Mouse (Mus musculus): ENCODE measurements around the gene Stx8. TPM values are rescaled to one million over a fixed set of nuclear protein-coding genes. Genes with fewer than 3 reads are reported as not detected.

Gene Stx8
- polyA plus RNA-seq, 1 experiment from 2014 or later = 52.4 TPM

DNA sequence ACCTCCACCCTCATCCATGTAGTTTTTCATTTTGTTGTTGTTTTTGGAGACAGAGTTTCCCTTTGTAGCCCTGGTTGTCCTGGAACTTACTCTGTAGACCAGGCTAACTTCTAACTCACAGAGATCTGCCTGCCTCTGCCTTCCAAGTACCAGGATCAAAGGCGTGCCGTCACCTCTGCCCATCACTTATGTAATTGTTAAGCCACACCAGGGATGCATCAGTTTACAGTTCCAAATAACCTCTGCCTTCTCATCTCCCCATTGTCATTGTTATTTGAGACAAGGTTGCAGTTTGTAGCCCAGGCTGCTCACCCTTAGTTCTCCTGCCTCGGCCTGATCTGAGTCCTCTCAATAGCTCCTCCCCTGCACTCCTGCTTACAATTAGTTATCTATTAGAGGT lies 33.8 kb upstream of the Stx8 start:
- Histone ChIP-seq H3K9ac (no peak overlapping the region), H3K4me1 (no peaks in the 10 kb centered on the region), H3K27ac (no peak overlapping the region), H3K4me2 (no peak overlapping the region), H3K4me3 (replicated peaks) (no peak overlapping the region), H3K36me3 (no peaks in the 10 kb centered on the region), H3K9me3 (replicated peaks) (no peaks in the 10 kb centered on the region), H3K27me3 (no peaks in the 10 kb centered on the region)
- 89% methylated on average over 3 of the region's 3 CpGs for WGBS
- no peak for ATAC-seq (replicated peaks; ENCODE audit: low FRiP score)

DNA sequence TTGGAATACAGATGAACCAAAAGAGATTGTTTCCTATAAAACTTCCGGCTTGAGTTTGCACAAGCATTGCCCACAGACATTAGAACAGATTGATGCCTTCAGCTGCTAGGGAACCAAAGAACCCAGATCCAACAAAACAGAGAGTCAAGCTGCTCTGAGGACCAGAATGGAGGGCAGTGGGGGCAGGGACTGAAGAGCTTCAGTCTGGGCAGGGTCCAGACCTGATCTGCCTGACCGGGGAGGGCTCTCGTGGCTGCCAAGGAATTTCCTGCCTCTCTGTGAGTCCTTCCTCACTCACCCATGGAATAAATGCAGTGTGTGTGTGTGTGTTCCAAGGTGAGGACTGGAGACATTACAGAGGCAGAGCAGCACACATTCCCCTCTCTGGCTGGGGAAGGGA lies 17.8 kb upstream of the Stx8 start:
- peak overlapping the region; percentile 54; the same call in 1 of the 2 replicates for H3K27ac ChIP-seq
- no peaks in the 10 kb centered on the region for H3K36me3 ChIP-seq
- WGBS = 39% methylated on average over 3 of the region's 3 CpGs
- no peak overlapping the region for H3K9ac ChIP-seq
- no peak overlapping the region for H3K4me2 ChIP-seq
- H3K9me3 ChIP-seq (replicated peaks) = no peaks in the 10 kb centered on the region
- peaks cover 10% of the 10 kb centered on the region; the same call in 1 of the 2 replicates for H3K4me1 ChIP-seq
- H3K4me3 ChIP-seq (replicated peaks) = no peak overlapping the region
- ATAC-seq (replicated peaks; ENCODE audit: low FRiP score) = no peak
- no peaks in the 10 kb centered on the region for H3K27me3 ChIP-seq

DNA sequence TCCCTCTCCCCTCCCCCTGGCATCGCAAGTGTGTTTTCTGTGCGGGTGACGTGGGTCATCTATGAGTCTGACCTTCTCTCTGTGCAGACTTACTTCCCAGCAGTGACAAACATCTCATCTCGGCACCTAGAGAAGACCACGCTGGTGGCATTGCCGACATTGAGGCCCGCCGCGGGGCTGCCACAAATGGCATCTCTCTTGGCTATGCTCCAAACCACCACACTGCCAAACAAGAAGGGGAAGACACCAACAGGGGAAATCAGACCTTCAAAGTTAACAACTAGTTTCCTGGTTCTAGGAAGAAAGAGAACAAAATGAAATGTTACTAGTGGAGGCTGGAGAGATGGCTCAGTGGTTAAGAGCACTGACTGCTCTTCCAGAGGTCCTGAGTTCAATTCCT lies 16.5 kb upstream of the Stx8 start:
- WGBS = 84% methylated on average over 9 of the region's 9 CpGs
- H3K27me3 ChIP-seq = no peaks in the 10 kb centered on the region
- no peak overlapping the region for H3K4me3 ChIP-seq (replicated peaks)
- no peak overlapping the region for H3K9ac ChIP-seq
- no peaks in the 10 kb centered on the region for H3K36me3 ChIP-seq
- no peaks in the 10 kb centered on the region for H3K9me3 ChIP-seq (replicated peaks)
- no peak overlapping the region for H3K4me2 ChIP-seq
- peaks cover 10% of the 10 kb centered on the region; the same call in 1 of the 2 replicates for H3K4me1 ChIP-seq
- no peak overlapping the region for H3K27ac ChIP-seq
- ATAC-seq (replicated peaks; ENCODE audit: low FRiP score) = no peak

DNA sequence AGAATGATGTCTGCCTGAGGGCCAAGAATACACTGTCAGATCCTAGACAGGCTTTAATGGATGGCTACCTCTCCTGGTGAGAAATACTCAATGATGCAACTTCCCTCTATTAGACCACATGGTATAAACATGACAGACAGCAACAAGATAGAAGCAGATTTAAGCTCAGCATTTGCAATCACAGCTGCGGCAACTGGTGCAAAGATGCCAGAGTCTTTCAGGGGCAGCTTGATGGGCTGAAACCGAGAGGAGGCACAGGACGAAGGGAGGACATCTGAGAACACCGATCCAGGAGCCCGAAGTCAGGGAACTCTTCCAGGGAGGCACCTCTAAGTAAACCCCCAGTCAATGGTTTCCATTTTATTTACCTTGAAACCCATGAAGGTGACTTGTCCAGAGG lies 12.4 kb upstream of the Stx8 start:
- no peak overlapping the region for H3K27ac ChIP-seq
- WGBS = 58% methylated on average over 5 of the region's 5 CpGs
- H3K4me2 ChIP-seq = no peak overlapping the region
- H3K4me1 ChIP-seq = peaks cover 4% of the 10 kb centered on the region; the same call in 1 of the 2 replicates
- H3K36me3 ChIP-seq = no peaks in the 10 kb centered on the region
- H3K9ac ChIP-seq = no peak overlapping the region
- no peaks in the 10 kb centered on the region for H3K27me3 ChIP-seq
- H3K4me3 ChIP-seq (replicated peaks) = no peak overlapping the region
- no peak for ATAC-seq (replicated peaks; ENCODE audit: low FRiP score)
- no peaks in the 10 kb centered on the region for H3K9me3 ChIP-seq (replicated peaks)

DNA sequence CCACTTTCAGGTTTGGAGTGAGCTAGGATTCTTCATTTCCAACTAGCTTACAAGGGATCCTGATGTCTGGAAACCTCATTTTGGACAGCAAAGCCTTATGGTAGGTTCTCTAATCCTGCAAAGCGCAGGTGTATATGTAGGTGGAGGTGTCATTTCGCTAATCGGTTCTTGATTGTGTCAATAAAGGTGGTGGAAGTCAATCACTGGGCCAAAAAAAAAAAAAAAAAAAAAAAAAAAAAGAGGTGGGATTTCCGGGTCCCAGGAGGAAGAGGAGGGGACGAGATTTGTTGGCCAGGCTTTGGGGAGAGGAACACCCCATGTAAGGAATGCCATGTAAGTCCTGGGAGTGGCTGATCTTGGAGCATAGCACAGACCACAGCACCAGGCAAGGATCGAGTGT lies 11.6 kb upstream of the Stx8 start:
- WGBS = 88% methylated on average over 6 of the region's 6 CpGs
- Histone ChIP-seq H3K27ac (no peak overlapping the region), H3K9ac (no peak overlapping the region), H3K4me3 (replicated peaks) (no peak overlapping the region), H3K4me2 (no peak overlapping the region), H3K9me3 (replicated peaks) (no peaks in the 10 kb centered on the region), H3K4me1 (no peaks in the 10 kb centered on the region), H3K36me3 (no peaks in the 10 kb centered on the region), H3K27me3 (no peaks in the 10 kb centered on the region)
- ATAC-seq (replicated peaks; ENCODE audit: low FRiP score) = no peak

DNA sequence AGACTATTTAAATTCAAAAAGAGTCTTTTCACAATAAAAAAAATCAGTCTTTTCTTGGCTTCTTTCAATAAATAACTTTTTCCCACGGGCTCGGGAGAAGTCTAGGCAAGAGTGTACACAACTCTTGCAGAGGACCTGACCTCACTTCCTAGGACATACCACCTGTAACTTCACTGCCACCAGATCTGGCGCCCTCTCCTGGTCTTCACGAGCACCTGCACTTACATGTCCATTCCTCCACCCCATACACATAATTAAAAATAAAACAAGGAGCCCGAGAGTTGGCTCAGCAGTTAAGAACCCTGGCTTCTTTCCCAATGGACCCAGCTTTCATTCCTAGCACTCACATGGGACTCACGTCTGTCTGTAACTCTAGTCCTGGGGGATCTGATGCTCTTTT lies 1.9 kb upstream of the Stx8 start:
- no peak overlapping the region for H3K4me3 ChIP-seq (replicated peaks)
- WGBS = 75% methylated on average over 6 of the region's 6 CpGs
- H3K4me1 ChIP-seq = peaks cover 22% of the 10 kb centered on the region
- H3K27ac ChIP-seq = no peak overlapping the region
- H3K9me3 ChIP-seq (replicated peaks) = no peaks in the 10 kb centered on the region
- no peak for ATAC-seq (replicated peaks; ENCODE audit: low FRiP score)
- no peaks in the 10 kb centered on the region for H3K27me3 ChIP-seq
- no peak overlapping the region for H3K9ac ChIP-seq
- H3K36me3 ChIP-seq = no peaks in the 10 kb centered on the region
- no peak overlapping the region for H3K4me2 ChIP-seq

DNA sequence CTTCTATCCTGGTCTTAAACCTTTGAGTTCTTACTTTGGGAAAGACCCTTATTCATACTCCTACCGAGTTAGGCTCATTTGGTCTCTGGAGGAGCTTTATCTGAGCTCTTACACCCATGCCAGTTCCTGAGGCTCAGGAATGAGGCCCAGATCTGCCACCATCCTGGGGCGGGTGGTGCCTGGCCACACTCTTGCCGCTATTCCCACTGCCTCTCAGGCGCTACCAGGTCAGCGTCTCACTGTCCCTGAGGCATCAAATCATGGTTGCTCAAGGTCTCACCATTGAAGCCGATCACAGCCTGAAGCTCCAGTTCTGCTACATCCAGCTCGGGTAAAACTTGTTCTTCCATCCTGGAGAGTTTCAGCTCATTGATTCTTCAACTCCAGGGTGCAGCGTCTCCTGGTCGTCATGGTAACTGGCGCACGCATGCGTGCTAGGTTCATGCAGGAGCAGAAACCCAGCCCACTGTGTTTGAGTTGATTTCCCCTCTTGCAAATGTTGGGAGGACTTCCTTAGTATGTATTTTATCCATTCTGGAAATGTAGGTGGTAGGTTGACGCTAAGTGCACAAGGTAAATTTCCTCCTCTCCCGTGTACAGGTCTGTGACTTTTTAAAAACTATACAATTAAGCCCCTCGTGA lies 630 bp upstream of the Stx8 start, which contains the start of gene Cfap52:
TSS of gene Cfap52 (minus strand) at position 410 of the 642 bp plus-strand sequence.
- peaks cover 7% of the 10 kb centered on the region; the same call in 1 of the 2 replicates for H3K36me3 ChIP-seq
- H3K27me3 ChIP-seq = no peaks in the 10 kb centered on the region
- peak within 1 kb of the TSS; percentile 59 for H3K27ac ChIP-seq
- 10% methylated on average over 15 of the region's 15 CpGs for WGBS
- peak within 1 kb of the TSS; percentile 93 for H3K4me3 ChIP-seq (replicated peaks)
- peaks cover 22% of the 10 kb centered on the region for H3K4me1 ChIP-seq
- H3K9ac ChIP-seq = peak within 1 kb of the TSS; percentile 89
- peak; percentile 73 for ATAC-seq (replicated peaks; ENCODE audit: low FRiP score)
- peak within 1 kb of the TSS; percentile 67 for H3K4me2 ChIP-seq
- no peaks in the 10 kb centered on the region for H3K9me3 ChIP-seq (replicated peaks)

DNA sequence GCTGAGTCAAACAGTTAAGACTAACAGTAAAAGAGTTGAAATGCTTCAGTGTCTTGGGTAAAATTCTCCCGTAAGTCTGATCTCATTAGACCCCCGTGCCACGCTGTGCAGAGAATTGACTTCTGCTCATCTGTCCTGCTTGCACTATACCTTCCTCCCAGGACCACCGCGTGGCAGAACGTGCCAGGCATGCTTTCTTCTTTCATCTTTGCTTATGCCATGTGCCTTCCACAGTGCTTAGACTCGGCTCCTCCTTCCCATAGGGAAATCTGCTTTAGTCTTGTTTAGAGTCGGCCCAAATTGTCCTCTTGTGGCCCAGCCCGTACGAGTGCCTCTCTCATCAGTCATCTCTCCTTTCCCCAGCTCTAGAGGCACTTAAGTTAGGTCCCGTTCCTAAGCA lies 1.8 kb downstream of the Stx8 start:
- Histone ChIP-seq H3K9me3 (replicated peaks) (no peaks in the 10 kb centered on the region), H3K27ac (no peak overlapping the region), H3K4me2 (no peak overlapping the region), H3K27me3 (no peaks in the 10 kb centered on the region), H3K4me1 (peaks cover 22% of the 10 kb centered on the region), H3K4me3 (replicated peaks) (no peak overlapping the region), H3K36me3 (peaks cover 21% of the 10 kb centered on the region; the same call in 1 of the 2 replicates), H3K9ac (no peak overlapping the region)
- ATAC-seq (replicated peaks; ENCODE audit: low FRiP score) = no peak
- WGBS = 71% methylated on average over 11 of the region's 11 CpGs

DNA sequence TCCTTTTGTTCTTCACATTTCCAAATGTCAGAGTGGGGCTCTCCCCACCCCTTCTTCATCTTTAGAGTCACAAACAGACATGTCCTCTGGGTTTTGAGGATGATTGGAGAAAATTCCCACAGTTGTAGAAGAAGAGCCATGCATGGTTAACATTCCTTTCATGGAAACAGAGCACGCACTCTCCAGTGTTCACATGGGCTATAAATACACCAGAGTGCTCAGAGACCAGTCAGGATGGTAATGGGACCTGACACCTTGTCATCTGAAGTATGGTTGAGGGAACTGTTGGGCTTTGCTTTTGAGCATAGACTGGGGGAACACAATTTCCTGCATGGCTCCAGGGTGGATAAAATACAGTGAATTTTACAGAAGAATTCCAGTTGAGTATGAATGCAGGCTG lies 6.6 kb downstream of the Stx8 start:
- no peaks in the 10 kb centered on the region for H3K9me3 ChIP-seq (replicated peaks)
- peaks cover 40% of the 10 kb centered on the region for H3K36me3 ChIP-seq
- no peak overlapping the region for H3K27ac ChIP-seq
- no peak overlapping the region for H3K4me3 ChIP-seq (replicated peaks)
- peaks cover 3% of the 10 kb centered on the region; the same call in 1 of the 2 replicates for H3K4me1 ChIP-seq
- no peak overlapping the region for H3K4me2 ChIP-seq
- 88% methylated on average over 1 of the region's 1 CpGs for WGBS
- no peaks in the 10 kb centered on the region for H3K27me3 ChIP-seq
- ATAC-seq (replicated peaks; ENCODE audit: low FRiP score) = no peak
- no peak overlapping the region for H3K9ac ChIP-seq

DNA sequence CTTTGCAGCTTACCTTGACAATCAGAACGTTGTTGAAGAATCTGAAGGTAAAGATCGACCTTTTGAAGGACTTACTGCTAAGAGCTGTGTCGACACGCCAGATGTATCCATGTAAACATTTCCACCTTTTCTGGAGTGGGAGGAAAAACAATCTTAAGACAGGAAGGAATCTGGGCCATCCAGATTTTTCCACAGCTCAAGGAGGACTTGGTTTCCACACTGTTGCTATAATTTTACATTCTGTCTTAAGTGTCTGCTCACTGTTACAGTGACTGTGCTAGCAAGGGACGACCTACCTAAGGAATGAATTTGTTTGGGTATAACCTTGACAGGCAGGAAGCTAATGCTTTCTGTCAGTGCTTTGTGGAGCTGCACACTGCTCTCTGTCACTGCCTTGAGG lies 7.2 kb downstream of the Stx8 start:
- Histone ChIP-seq H3K27ac (no peak overlapping the region), H3K27me3 (no peaks in the 10 kb centered on the region), H3K36me3 (peaks cover 42% of the 10 kb centered on the region), H3K4me1 (no peaks in the 10 kb centered on the region), H3K9ac (no peak overlapping the region), H3K4me3 (replicated peaks) (no peak overlapping the region), H3K9me3 (replicated peaks) (no peaks in the 10 kb centered on the region), H3K4me2 (no peak overlapping the region)
- WGBS = 88% methylated on average over 5 of the region's 5 CpGs
- ATAC-seq (replicated peaks; ENCODE audit: low FRiP score) = no peak

DNA sequence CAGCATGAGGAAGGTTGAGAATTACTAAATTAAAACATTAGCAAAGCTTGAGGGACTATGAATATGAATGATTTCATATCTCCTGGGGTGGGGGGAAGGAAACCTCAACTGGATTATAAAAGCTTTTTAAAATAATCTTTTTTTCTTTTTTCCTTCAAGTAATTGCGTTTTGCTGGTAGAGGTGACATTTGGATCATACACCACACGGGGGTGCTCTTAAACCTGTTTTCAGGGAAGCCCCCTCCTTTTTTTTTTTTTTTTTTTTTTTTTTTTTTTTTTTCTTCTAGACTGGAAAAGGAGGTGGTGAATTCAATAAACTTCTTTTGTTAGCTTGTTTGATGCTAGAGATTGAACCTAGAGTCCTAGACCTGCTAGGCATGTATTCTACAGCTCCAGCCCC lies 9.3 kb downstream of the Stx8 start:
- Histone ChIP-seq H3K36me3 (peaks cover 35% of the 10 kb centered on the region), H3K4me1 (no peaks in the 10 kb centered on the region), H3K9me3 (replicated peaks) (no peaks in the 10 kb centered on the region), H3K4me3 (replicated peaks) (no peak overlapping the region), H3K27ac (no peak overlapping the region), H3K4me2 (no peak overlapping the region), H3K9ac (no peak overlapping the region), H3K27me3 (no peaks in the 10 kb centered on the region)
- 4% methylated on average over 2 of the region's 2 CpGs for WGBS
- ATAC-seq (replicated peaks; ENCODE audit: low FRiP score) = no peak

DNA sequence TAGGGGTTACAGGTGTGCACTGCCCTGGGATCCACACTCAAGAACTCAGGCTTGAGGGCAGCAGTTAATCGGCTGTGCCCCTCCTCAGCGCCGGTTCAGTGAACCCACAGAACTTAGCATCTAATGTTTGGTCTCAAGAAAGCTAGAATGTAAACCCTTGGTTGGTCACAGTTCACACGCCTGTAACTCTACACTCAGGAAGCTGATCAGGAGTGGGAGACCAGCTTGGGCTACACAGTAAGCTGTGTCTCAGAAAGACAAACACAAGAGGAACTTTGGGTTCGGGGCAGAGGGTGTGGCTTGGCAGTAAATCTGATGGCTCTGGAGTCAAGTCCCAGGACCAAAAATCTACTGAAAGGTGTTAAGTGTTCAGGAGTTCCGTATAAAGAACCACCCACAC lies 17.6 kb downstream of the Stx8 start:
- H3K4me2 ChIP-seq = no peak overlapping the region
- no peaks in the 10 kb centered on the region for H3K27me3 ChIP-seq
- peak; percentile 60 for ATAC-seq (replicated peaks; ENCODE audit: low FRiP score)
- H3K27ac ChIP-seq = peak overlapping the region; percentile 27; the same call in 1 of the 2 replicates
- 42% methylated on average over 6 of the region's 6 CpGs for WGBS
- no peak overlapping the region for H3K4me3 ChIP-seq (replicated peaks)
- H3K9me3 ChIP-seq (replicated peaks) = no peaks in the 10 kb centered on the region
- peaks cover 4% of the 10 kb centered on the region; the same call in 1 of the 2 replicates for H3K36me3 ChIP-seq
- no peak overlapping the region for H3K9ac ChIP-seq
- H3K4me1 ChIP-seq = no peaks in the 10 kb centered on the region

DNA sequence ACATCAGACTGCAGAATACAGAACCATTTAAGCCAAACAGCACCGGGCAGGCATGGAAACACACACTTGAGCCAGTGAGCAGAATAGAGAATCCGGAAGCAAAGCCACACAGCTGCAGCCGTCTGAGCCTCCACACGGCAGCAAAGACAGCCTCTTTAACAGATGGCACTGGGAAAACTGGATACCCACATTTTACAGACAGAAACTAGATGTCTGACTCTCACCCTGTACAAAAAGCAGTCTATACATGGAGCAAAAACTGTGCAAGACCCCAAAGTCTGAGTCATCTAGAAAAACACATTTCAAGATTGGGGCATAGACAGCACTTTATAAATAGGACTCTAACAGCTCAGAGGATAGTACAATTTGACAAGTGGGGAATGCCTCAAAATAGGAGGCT lies 25.2 kb downstream of the Stx8 start:
- no peaks in the 10 kb centered on the region for H3K9me3 ChIP-seq (replicated peaks)
- H3K4me1 ChIP-seq = no peaks in the 10 kb centered on the region
- ATAC-seq (replicated peaks; ENCODE audit: low FRiP score) = no peak
- H3K27me3 ChIP-seq = no peaks in the 10 kb centered on the region
- no peak overlapping the region for H3K9ac ChIP-seq
- 82% methylated on average over 4 of the region's 4 CpGs for WGBS
- no peak overlapping the region for H3K4me3 ChIP-seq (replicated peaks)
- no peak overlapping the region for H3K27ac ChIP-seq
- peaks cover 4% of the 10 kb centered on the region; the same call in 1 of the 2 replicates for H3K36me3 ChIP-seq
- H3K4me2 ChIP-seq = no peak overlapping the region

Data from kidney, embryonic 15.5 days (tissue).